Mouse (Mus musculus) limb, embryonic 13.5 days (tissue): ENCODE data around the gene Npff. TPM values are rescaled to one million over a fixed set of nuclear protein-coding genes. Genes with fewer than 3 reads are reported as not detected.

Experiments used
- ATAC-seq: fragments of 200-750 bp; cut with Nextera tagmentation; 2 replicates; pipeline ENCODE4 v1.8.0; 2017; ENCODE audit warnings: low read depth, moderate number of reproducible peaks, moderate TSS enrichment; ENCODE audit not compliant: low FRiP score
- H3K27ac ChIP-seq: fragments of 300-500 bp; sonication (generic); 2 replicates; pipeline ENCODE4 v1.5.1; 2015; ENCODE audit warnings: inconsistent platforms, mild to moderate bottlenecking, moderate library complexity
- H3K27me3 ChIP-seq: fragments of 300-500 bp; sonication (generic); 2 replicates; pipeline ENCODE4 v1.6.1; 2015; ENCODE audit warnings: mild to moderate bottlenecking, inconsistent platforms
- H3K36me3 ChIP-seq: fragments of 300-500 bp; sonication (generic); 2 replicates; pipeline ENCODE4 v1.6.1; 2015; ENCODE audit warnings: inconsistent platforms, mild to moderate bottlenecking, moderate library complexity
- H3K4me1 ChIP-seq: fragments of 300-500 bp; sonication (generic); 2 replicates; pipeline ENCODE4 v1.6.1; 2015; ENCODE audit warnings: inconsistent platforms
- H3K4me2 ChIP-seq: fragments of 300-500 bp; sonication (generic); replicated peaks from 2 replicates; pipeline ENCODE4 v1.6.1; 2015; ENCODE audit warnings: inconsistent platforms, mild to moderate bottlenecking, moderate library complexity
- H3K4me3 ChIP-seq: fragments of 300-500 bp; sonication (generic); 2 replicates; pipeline ENCODE4 v1.5.1; 2015; ENCODE audit warnings: moderate library complexity, mild to moderate bottlenecking, inconsistent platforms
- H3K9ac ChIP-seq: fragments of 300-500 bp; sonication (generic); 2 replicates; pipeline ENCODE4 v1.6.1; 2015; ENCODE audit warnings: mild to moderate bottlenecking, inconsistent platforms
- H3K9me3 ChIP-seq: fragments of 300-500 bp; sonication (generic); 2 replicates; pipeline ENCODE4 v1.6.1; 2016; ENCODE audit warnings: inconsistent platforms
- whole genome bisulfite sequencing: fragments of 180-500 bp; shearing (Covaris S2); methylation state at CpG from one replicate; pipeline ENCODE4 v1.1.7; 2015; 5-methylcytosine and 5-hydroxymethylcytosine counted together
- polyA plus RNA-seq: library from polyadenylated mRNA; unstranded; fragments of >200 nt; fragmentation: Nextera tagmentation; extraction: Ambion mirVana; gene quantifications from 2 replicates; pipeline ENCODE4 v1.2.1, GENCODE M21; 2015

Gene Npff
- 2.9 and 3.4 TPM in 2 replicates for polyA plus RNA-seq

DNA sequence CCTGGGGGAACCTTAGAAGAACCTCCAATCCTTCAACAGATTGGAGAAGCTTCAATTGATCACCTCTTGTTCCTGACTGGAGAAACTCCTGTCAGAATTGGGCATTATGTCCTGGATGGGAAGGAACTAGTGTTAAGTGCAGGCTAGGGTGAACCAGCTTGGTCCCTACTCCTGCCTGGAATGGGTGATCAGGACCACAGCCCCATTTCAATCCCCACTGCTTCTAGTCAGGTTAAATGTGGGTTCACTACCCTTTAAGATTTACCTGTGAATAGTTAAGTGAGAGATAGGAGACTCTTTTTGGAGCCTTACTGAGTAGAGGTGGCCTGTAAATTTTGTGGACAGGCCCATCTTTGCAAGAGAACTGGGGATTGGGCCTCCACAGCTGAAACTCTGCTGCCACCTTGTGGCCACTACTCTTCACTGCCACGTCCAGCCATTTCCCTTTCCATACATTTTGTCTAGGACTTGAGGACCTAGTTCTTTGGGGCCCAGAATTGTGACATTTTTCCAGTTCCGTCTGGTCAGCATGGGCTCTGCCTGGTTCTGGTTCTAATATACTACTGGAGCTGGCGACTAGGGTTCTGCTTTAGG, at the start of gene Npff:
Gene Npff, minus strand, starts transcription at position 51 of the 594 bp plus-strand sequence.
- Histone ChIP-seq H3K4me1 (peaks cover 8% of the 10 kb centered on the region; the same call in 1 of the 2 replicates), H3K27me3 (no peaks in the 10 kb centered on the region)

DNA sequence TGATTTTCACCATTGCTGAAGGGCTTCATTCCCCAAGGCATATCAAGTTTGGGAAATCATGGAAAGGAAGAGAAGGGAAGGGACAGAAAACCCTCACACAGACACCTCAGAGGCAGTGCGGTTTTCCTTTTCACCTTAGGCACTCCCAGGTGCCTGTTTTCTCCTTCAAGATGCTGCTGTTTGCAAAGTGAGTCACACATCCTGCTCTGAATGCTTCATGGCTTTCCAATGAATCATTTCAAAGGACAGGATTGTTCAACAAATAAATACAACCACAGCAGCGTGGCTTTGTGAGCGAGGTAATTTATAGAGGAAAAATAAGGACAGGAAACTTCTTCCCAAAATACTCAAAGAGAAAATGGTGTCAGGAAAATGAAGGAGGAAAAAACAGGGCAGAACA, 47.3 kb upstream of the Npff start:
- 77% methylated on average over 3 of the region's 3 CpGs for WGBS
- ATAC-seq: no peak

More for the DNA sequence above, at the start of gene Npff:
- Histone ChIP-seq H3K36me3 (peaks cover 76% of the 10 kb centered on the region), H3K4me3 (no peak within 1 kb of the TSS), H3K27ac (no peak within 1 kb of the TSS), H3K4me2 (no peak within 1 kb of the TSS), H3K9me3 (no peaks in the 10 kb centered on the region), H3K9ac (peak within 1 kb of the TSS; percentile 45)
- WGBS: 4% methylated on average over 3 of the region's 3 CpGs
- 0 out of 2 replicates have a peak, but pooled peaks have one; percentile 24 for ATAC-seq

DNA sequence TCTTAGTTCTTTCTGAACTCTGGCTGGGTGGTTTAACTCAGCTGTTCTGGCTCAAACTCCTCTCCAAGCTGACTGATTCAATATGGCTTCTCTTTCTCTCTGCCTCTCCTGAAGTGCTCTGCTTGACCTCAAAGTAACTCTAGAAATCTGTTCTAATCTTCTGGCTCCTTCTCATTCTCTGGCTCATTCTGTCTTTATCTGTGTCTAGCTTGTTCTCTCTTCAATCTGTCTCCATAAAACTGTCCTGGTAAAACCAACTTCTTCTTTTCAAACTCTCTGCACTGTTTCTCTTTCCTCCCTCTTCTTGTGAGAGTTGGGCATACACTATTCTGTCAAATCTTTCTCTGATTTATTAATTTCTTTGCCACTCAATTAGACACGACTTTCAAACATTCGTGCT, 43.1 kb upstream of the Npff start:
- 86% methylated on average over 2 of the region's 2 CpGs for WGBS
- no peak overlapping the region for H3K27ac ChIP-seq
- no peak overlapping the region for H3K9ac ChIP-seq

More for the DNA sequence above, 47.3 kb upstream of the Npff start:
- H3K9me3 ChIP-seq: no peaks in the 10 kb centered on the region
- H3K27ac ChIP-seq: no peak overlapping the region
- H3K4me2 ChIP-seq: no peak overlapping the region
- H3K4me1 ChIP-seq: peaks cover 4% of the 10 kb centered on the region; the same call in 1 of the 2 replicates
- peaks cover 9% of the 10 kb centered on the region; the same call in 1 of the 2 replicates for H3K36me3 ChIP-seq
- no peaks in the 10 kb centered on the region for H3K27me3 ChIP-seq
- no peak overlapping the region; the same call in 1 of the 2 replicates for H3K9ac ChIP-seq
- H3K4me3 ChIP-seq: no peak overlapping the region

DNA sequence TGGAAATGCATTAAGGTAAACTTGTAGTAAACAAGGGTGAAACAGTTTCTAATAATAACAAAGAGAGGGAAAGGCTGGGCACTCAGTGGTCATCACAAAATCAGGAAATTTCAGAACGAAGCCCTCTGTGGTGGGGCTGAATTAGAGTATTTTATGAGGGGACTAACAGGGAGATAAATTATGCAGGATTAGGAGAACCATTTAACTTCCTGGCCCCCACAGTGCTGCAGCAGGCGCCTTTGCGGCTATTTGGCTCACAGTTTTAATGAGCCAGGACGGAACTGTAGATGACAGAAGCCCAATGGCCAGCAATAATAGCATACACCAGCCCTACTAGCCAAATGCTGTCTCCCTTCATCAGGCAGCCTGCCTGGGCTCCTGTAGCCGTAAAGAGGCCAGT, 38.9 kb upstream of the Npff start:
- H3K27ac ChIP-seq: no peak overlapping the region
- ATAC-seq: no peak
- no peak overlapping the region for H3K4me2 ChIP-seq
- no peaks in the 10 kb centered on the region for H3K9me3 ChIP-seq
- H3K36me3 ChIP-seq: peaks cover 31% of the 10 kb centered on the region
- H3K27me3 ChIP-seq: no peaks in the 10 kb centered on the region
- 0 out of 2 replicates have a peak, but pooled peaks cover 2% of the 10 kb centered on the region for H3K4me1 ChIP-seq
- H3K9ac ChIP-seq: no peak overlapping the region
- H3K4me3 ChIP-seq: no peak overlapping the region
- WGBS: 42% methylated on average over 5 of the region's 5 CpGs

More for the DNA sequence above, 43.1 kb upstream of the Npff start:
- ATAC-seq: no peak
- Histone ChIP-seq H3K4me2 (no peak overlapping the region), H3K9me3 (no peaks in the 10 kb centered on the region), H3K4me3 (no peak overlapping the region), H3K36me3 (peaks cover 9% of the 10 kb centered on the region), H3K27me3 (no peaks in the 10 kb centered on the region), H3K4me1 (0 out of 2 replicates have a peak, but pooled peaks cover 5% of the 10 kb centered on the region)

- H3K4me3 ChIP-seq: no peak overlapping the region
- no peak for ATAC-seq
- no peaks in the 10 kb centered on the region for H3K27me3 ChIP-seq
- WGBS: 51% methylated on average over 3 of the region's 3 CpGs
- H3K9me3 ChIP-seq: no peaks in the 10 kb centered on the region
- peaks cover 31% of the 10 kb centered on the region for H3K36me3 ChIP-seq
- H3K4me1 ChIP-seq: peaks cover 6% of the 10 kb centered on the region; the same call in 1 of the 2 replicates
- no peak overlapping the region for H3K9ac ChIP-seq
- H3K27ac ChIP-seq: no peak overlapping the region
- no peak overlapping the region for H3K4me2 ChIP-seq
Measured at GRCm38 (mm10) chr15:102563061-102563460, 38.3 kb upstream of the Npff start.

DNA sequence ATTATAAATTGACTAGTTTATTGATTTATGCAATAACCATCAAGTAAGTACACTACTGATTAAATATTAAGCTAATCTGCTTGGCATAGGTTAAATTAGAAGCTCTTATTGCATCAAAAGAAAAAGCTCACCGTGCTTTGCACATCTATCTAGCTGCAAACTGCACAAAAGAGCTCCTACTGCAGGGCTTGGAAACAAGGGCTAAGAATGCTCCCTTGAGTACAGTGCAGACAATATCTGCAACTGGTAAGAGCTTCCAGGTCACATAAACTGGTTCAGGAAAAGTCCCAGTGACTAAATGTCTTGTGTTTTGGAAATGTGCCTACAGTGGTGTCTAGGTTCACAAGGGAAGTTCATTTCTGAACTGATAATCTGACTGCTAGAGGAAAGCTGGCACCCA, 37.7 kb upstream of the Npff start:
- 89% methylated on average over 1 of the region's 1 CpGs for WGBS
- no peak for ATAC-seq
- no peak overlapping the region for H3K9ac ChIP-seq
- no peaks in the 10 kb centered on the region for H3K27me3 ChIP-seq
- H3K4me3 ChIP-seq: no peak overlapping the region
- no peak overlapping the region for H3K27ac ChIP-seq
- peaks cover 6% of the 10 kb centered on the region; the same call in 1 of the 2 replicates for H3K4me1 ChIP-seq
- H3K4me2 ChIP-seq: no peak overlapping the region
- peaks cover 31% of the 10 kb centered on the region for H3K36me3 ChIP-seq
- H3K9me3 ChIP-seq: no peaks in the 10 kb centered on the region

DNA sequence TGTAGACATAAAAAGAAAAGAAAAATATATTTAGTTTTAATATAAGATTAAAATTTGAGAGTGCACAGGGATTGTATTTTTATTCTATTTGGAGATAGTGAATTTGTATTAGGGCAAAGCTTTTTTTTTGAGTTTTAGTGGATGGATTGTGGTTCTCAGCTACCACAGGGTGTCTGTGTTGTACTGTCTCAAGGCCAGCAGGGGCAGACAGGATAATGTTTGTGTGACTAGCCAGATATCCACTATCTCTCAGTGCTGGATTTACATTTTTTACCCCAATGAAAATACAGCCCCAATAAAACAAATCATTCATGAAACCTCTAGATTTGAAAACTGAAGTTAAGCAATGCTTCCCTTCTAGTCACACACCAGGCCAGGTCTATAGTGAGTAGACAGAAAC, 32.8 kb upstream of the Npff start:
- H3K9ac ChIP-seq: no peak overlapping the region
- peaks cover 60% of the 10 kb centered on the region for H3K36me3 ChIP-seq
- H3K4me3 ChIP-seq: no peak overlapping the region
- no peak for ATAC-seq
- peaks cover 4% of the 10 kb centered on the region; the same call in 1 of the 2 replicates for H3K4me1 ChIP-seq
- no peak overlapping the region for H3K4me2 ChIP-seq
- no peaks in the 10 kb centered on the region for H3K9me3 ChIP-seq
- H3K27me3 ChIP-seq: no peaks in the 10 kb centered on the region
- H3K27ac ChIP-seq: no peak overlapping the region

- 88% methylated on average over 1 of the region's 1 CpGs for WGBS
- H3K4me2 ChIP-seq: no peak overlapping the region
- H3K4me1 ChIP-seq: peaks cover 4% of the 10 kb centered on the region; the same call in 1 of the 2 replicates
- peaks cover 68% of the 10 kb centered on the region for H3K36me3 ChIP-seq
- ATAC-seq: no peak
- no peak overlapping the region for H3K4me3 ChIP-seq
- H3K27ac ChIP-seq: no peak overlapping the region
- H3K9me3 ChIP-seq: no peaks in the 10 kb centered on the region
- H3K27me3 ChIP-seq: no peaks in the 10 kb centered on the region
- H3K9ac ChIP-seq: no peak overlapping the region
Measured at GRCm38 (mm10) chr15:102555581-102555980, 30.8 kb upstream of the Npff start.

GRCm38 (mm10) chr15:102552599-102552998, 27.9 kb upstream of the Npff start:
- Histone ChIP-seq H3K4me3 (no peak overlapping the region), H3K9ac (no peak overlapping the region), H3K9me3 (no peaks in the 10 kb centered on the region), H3K36me3 (peaks cover 82% of the 10 kb centered on the region), H3K27me3 (no peaks in the 10 kb centered on the region), H3K4me1 (no peaks in the 10 kb centered on the region), H3K27ac (no peak overlapping the region), H3K4me2 (no peak overlapping the region)
- 96% methylated on average over 5 of the region's 5 CpGs for WGBS
- ATAC-seq: no peak

DNA sequence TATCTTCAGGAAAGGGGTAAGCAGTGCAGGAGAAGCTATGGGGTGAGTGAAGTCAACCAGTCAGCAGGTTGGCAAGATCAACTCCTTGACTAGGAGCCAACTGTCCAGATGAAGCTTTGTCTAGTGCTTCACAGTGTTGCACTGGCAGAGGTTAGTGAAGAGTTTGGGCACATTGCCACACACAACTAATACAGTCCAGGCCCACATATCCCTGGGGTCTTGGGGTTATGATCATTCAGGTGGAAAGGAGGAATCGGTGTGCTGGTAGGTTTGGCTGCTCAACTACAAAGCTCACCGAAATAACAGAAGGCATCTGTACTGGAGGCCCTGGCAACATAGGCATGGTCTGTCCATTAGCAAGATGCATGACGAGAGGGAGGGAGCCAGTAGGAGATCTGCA, 22.7 kb upstream of the Npff start:
- Histone ChIP-seq H3K36me3 (peaks cover 84% of the 10 kb centered on the region), H3K9ac (no peak overlapping the region), H3K27me3 (no peaks in the 10 kb centered on the region), H3K4me1 (no peaks in the 10 kb centered on the region), H3K9me3 (no peaks in the 10 kb centered on the region), H3K4me3 (no peak overlapping the region), H3K4me2 (no peak overlapping the region), H3K27ac (no peak overlapping the region)
- no peak for ATAC-seq
- WGBS: 96% methylated on average over 3 of the region's 3 CpGs

GRCm38 (mm10) chr15:102546677-102547427, 22.1 kb upstream of the Npff start:
- Histone ChIP-seq H3K9ac (no peak overlapping the region), H3K36me3 (peaks cover 84% of the 10 kb centered on the region), H3K27me3 (no peaks in the 10 kb centered on the region), H3K27ac (peak overlapping the region; percentile 17; the same call in 1 of the 2 replicates), H3K4me2 (no peak overlapping the region), H3K4me1 (no peaks in the 10 kb centered on the region), H3K9me3 (no peaks in the 10 kb centered on the region), H3K4me3 (no peak overlapping the region)
- ATAC-seq: no peak
- 79% methylated on average over 3 of the region's 3 CpGs for WGBS

DNA sequence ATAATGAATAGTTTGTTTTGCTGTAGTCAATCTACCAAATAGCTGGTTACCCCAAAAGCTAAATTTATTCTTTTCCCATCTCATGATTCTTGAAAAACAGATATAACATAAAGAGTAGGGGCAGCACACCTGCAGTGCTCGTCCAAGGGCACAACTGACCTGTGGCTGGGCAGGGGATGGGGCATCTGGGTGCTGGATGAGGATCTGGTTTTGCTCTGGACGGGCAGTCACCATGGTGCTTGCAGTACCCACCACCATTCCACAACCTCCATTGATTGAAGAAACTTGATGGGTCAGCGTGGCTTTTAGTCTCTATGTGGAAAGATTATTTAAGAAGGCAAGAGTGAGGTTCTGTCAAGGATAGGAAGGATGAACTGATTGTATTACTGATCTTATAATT, 21.5 kb upstream of the Npff start:
- no peak overlapping the region for H3K9ac ChIP-seq
- ATAC-seq: no peak
- no peak overlapping the region for H3K27ac ChIP-seq
- H3K9me3 ChIP-seq: no peaks in the 10 kb centered on the region
- WGBS: 93% methylated on average over 3 of the region's 3 CpGs
- H3K27me3 ChIP-seq: no peaks in the 10 kb centered on the region
- no peak overlapping the region for H3K4me2 ChIP-seq
- no peak overlapping the region for H3K4me3 ChIP-seq
- H3K36me3 ChIP-seq: peaks cover 82% of the 10 kb centered on the region
- no peaks in the 10 kb centered on the region for H3K4me1 ChIP-seq
